In the genomic region with DNA sequence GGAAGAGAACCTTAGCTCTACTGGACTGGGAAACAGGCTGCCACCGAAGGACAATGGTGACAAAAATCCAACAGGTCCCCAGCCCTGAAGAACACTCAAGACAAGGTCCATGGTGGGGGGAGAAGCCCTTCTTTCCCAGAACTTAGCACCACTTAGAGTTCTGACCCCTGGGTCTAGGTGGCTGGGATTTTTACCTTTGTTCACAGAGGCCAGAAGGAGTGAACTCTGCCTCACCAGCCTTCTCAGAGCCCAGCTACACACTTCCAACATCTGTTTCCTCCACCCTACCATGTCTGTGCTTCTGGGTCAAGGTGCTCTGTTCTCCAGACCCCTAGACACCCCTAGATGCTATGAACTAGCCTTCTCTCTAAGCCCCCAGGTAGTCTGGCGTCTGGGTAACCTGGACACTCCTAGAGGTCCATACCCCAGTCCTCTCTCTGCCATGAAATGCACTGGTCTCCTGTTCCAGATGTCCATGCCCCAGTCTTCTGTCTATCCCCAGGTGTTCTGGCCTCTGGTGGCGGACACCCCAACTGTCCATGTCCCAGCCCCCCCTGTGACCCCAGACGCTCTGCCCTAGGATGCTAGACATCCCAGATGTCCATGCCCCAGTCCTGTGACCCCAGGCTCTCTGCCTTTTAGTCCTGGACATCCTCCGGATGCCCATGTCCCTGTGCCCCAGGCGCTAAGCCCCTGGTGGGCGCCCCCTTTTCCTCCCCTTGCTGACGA, we compare ENCODE assay signal across 8 mouse cellular contexts. TPM values are rescaled to one million over a fixed set of nuclear protein-coding genes. Genes with fewer than 3 reads are reported as not detected.
DNase-seq lines count a peak whose midpoint lies in the region; ATAC-seq lines count a peak whose summit lies in the region.

No protein-coding gene starts in this region.

- no peak for DNase-seq in lung, postnatal 25 days (ENCODE audit: low spot score)
- DNase-seq in midbrain, embryonic 14.5 days = no peak
- DNase-seq in left cerebral cortex, postnatal 4 days = no peak

- peaks cover 20% of the 10 kb centered on the region for H3K4me1 ChIP-seq in lung, embryonic 16.5 days (replicated peaks; ENCODE audit: control insufficient read depth, insufficient read depth, low read length)
- peaks cover 25% of the 10 kb centered on the region for H3K4me1 ChIP-seq in embryonic facial prominence, embryonic 13.5 days
- peaks cover 17% of the 10 kb centered on the region; the same call in 1 of the 2 replicates for H3K4me1 ChIP-seq in intestine, embryonic 15.5 days (replicated peaks)
- H3K4me1 ChIP-seq in midbrain, embryonic 14.5 days (ENCODE audit: control insufficient read depth, insufficient read depth, low read length) = peaks cover 11% of the 10 kb centered on the region

- no peaks in the 10 kb centered on the region for H3K27me3 ChIP-seq in lung, embryonic 16.5 days (ENCODE audit: control insufficient read depth, insufficient read depth, low read depth, low read length)
- no peaks in the 10 kb centered on the region for H3K27me3 ChIP-seq in embryonic facial prominence, embryonic 13.5 days
- H3K27me3 ChIP-seq in intestine, embryonic 15.5 days (replicated peaks) = no peaks in the 10 kb centered on the region
- no peaks in the 10 kb centered on the region for H3K27me3 ChIP-seq in midbrain, embryonic 14.5 days (ENCODE audit: control insufficient read depth, insufficient read depth, low read length)

- H3K4me2 ChIP-seq in lung, embryonic 16.5 days (ENCODE audit: low read depth, low read length) = peak overlapping the region; percentile 86
- peak overlapping the region; percentile 88 for H3K4me2 ChIP-seq in embryonic facial prominence, embryonic 13.5 days
- peak overlapping the region; percentile 81 for H3K4me2 ChIP-seq in intestine, embryonic 15.5 days (replicated peaks)
- peak overlapping the region; percentile 86 for H3K4me2 ChIP-seq in midbrain, embryonic 14.5 days (ENCODE audit: low read length)

- H3K9me3 ChIP-seq in lung, embryonic 16.5 days (ENCODE audit: control insufficient read depth, low read length) = no peaks in the 10 kb centered on the region
- no peaks in the 10 kb centered on the region for H3K9me3 ChIP-seq in embryonic facial prominence, embryonic 13.5 days
- no peaks in the 10 kb centered on the region for H3K9me3 ChIP-seq in intestine, embryonic 15.5 days
- H3K9me3 ChIP-seq in midbrain, embryonic 14.5 days (ENCODE audit: control insufficient read depth, low read length) = no peaks in the 10 kb centered on the region

- intact Hi-C loops in left cerebral cortex, postnatal 4 days (cut with DNase I) = no loop called here

- peak overlapping the region; percentile 89 for H3K4me3 ChIP-seq in lung, embryonic 16.5 days (ENCODE audit: low read length)
- H3K4me3 ChIP-seq in embryonic facial prominence, embryonic 13.5 days = peak overlapping the region; percentile 90
- peak overlapping the region; percentile 83 for H3K4me3 ChIP-seq in intestine, embryonic 15.5 days (replicated peaks)
- peak overlapping the region; percentile 65 for H3K4me3 ChIP-seq in midbrain, embryonic 14.5 days (replicated peaks; ENCODE audit: low read depth, low read length)

- 9% methylated on average over 8 of the region's 8 CpGs for WGBS in lung, embryonic 16.5 days
- WGBS in embryonic facial prominence, embryonic 13.5 days = 13% methylated on average over 8 of the region's 8 CpGs
- 15% methylated on average over 8 of the region's 8 CpGs for WGBS in intestine, embryonic 15.5 days
- 18% methylated on average over 8 of the region's 8 CpGs for WGBS in midbrain, embryonic 14.5 days

- H3K36me3 ChIP-seq in lung, embryonic 16.5 days (ENCODE audit: control insufficient read depth, insufficient read depth, low read length) = no peaks in the 10 kb centered on the region
- H3K36me3 ChIP-seq in embryonic facial prominence, embryonic 13.5 days = peaks cover 9% of the 10 kb centered on the region
- H3K36me3 ChIP-seq in intestine, embryonic 15.5 days = no peaks in the 10 kb centered on the region
- H3K36me3 ChIP-seq in midbrain, embryonic 14.5 days (ENCODE audit: control insufficient read depth, insufficient read depth, low read length) = peaks cover 5% of the 10 kb centered on the region; the same call in 1 of the 2 replicates

- peak overlapping the region; percentile 88 for H3K9ac ChIP-seq in lung, embryonic 16.5 days (ENCODE audit: low read length)
- H3K9ac ChIP-seq in embryonic facial prominence, embryonic 13.5 days = peak overlapping the region; percentile 89
- H3K9ac ChIP-seq in intestine, embryonic 15.5 days = peak overlapping the region; percentile 81
- H3K9ac ChIP-seq in midbrain, embryonic 14.5 days (replicated peaks; ENCODE audit: low read length) = peak overlapping the region; percentile 82

- H3K27ac ChIP-seq in lung, embryonic 16.5 days (ENCODE audit: low read length) = peak overlapping the region; percentile 63
- H3K27ac ChIP-seq in embryonic facial prominence, embryonic 13.5 days = no peak overlapping the region; the same call in 1 of the 2 replicates
- H3K27ac ChIP-seq in intestine, embryonic 15.5 days = peak overlapping the region; percentile 77
- peak overlapping the region; percentile 49 for H3K27ac ChIP-seq in midbrain, embryonic 14.5 days (replicated peaks; ENCODE audit: low read depth, low read length)

- peak; percentile 18 for ATAC-seq in lung, embryonic 16.5 days (ENCODE audit: low read depth)
- peak; percentile 22; the same call in 1 of the 2 replicates for ATAC-seq in embryonic facial prominence, embryonic 13.5 days (ENCODE audit: insufficient number of reproducible peaks, insufficient read depth, low FRiP score, low TSS enrichment, low read depth)
- ATAC-seq in intestine, embryonic 15.5 days = peak; percentile 2; the same call in 1 of the 2 replicates
- ATAC-seq in midbrain, embryonic 14.5 days (ENCODE audit: low FRiP score, low TSS enrichment) = peak; percentile 44; the same call in 1 of the 2 replicates
- no peak for ATAC-seq in inflammation-experienced regulatory T-cells, adult 6 months
- no peak for ATAC-seq in monocyte, adult 5-6 weeks (replicated peaks; ENCODE audit: insufficient number of reproducible peaks, low FRiP score, low TSS enrichment, poor library complexity, severe bottlenecking)

RNA-seq across cellular contexts. Expression of a gene that starts 0.7 kb away (rescaled TPM):
- polyA plus RNA-seq in lung, embryonic 16.5 days (2015; fragmentation: Nextera tagmentation; extraction: Ambion mirVana) = 43.8 and 45.8 TPM in 2 replicates
- polyA plus RNA-seq in embryonic facial prominence, embryonic 13.5 days (2015; fragmentation: Nextera tagmentation; extraction: Ambion mirVana) = 45.3 and 49.9 TPM in 2 replicates
- 60.5 and 62.9 TPM in 2 replicates for polyA plus RNA-seq in intestine, embryonic 15.5 days (2015; fragmentation: Nextera tagmentation; extraction: Ambion mirVana)
- 42.2 and 45.0 TPM in 2 replicates for polyA plus RNA-seq in midbrain, embryonic 14.5 days (2014; fragmentation: Nextera tagmentation; extraction: Ambion mirVana)
- 10 to 100 TPM; 11.7 to 14.1 (median 13.4) TPM for polyA plus RNA-seq in inflammation-experienced regulatory T-cells, adult 6 months (2017; shearing (Covaris generic))
- total RNA-seq in monocyte, adult 5-6 weeks (2017) = 15.1 to 26.9 TPM (median 15.7 TPM) in 3 replicates
- 10 to 100 TPM; 27.9 to 30.2 TPM for total RNA-seq in left cerebral cortex, postnatal 4 days (2021)

Comparison
In these comparisons a context has a peak if more than half of its experiments do, and no peak if none do; other contexts are left out.
1. ATAC-seq: peak in lung, embryonic 16.5 days (single experiment), embryonic facial prominence, embryonic 13.5 days (single experiment), intestine, embryonic 15.5 days (single experiment) and midbrain, embryonic 14.5 days (single experiment); none in inflammation-experienced regulatory T-cells, adult 6 months (single experiment) and monocyte, adult 5-6 weeks (single experiment).
2. Peak in every context shown above with its lines, with median percentiles within 50 percentile points of each other: H3K4me2 ChIP-seq, H3K4me3 ChIP-seq and H3K9ac ChIP-seq.